Mouse (Mus musculus) liver, embryonic 14.5 days (tissue): Measurements from ENCODE around the gene Msln. TPM values are rescaled to one million over a fixed set of nuclear protein-coding genes. Genes with fewer than 3 reads are reported as not detected.

Experiments used
- ATAC-seq: fragments of 200-750 bp; cut with Nextera tagmentation; 2 replicates; pipeline ENCODE4 v1.8.0; 2017; ENCODE audit warnings: moderate number of reproducible peaks, mild to moderate bottlenecking, moderate library complexity; ENCODE audit not compliant: insufficient read depth
- DNase-seq, 3 experiments: peaks; one replicate each; pipeline ENCODE4 v3.0.0-alpha.2; 2012 to 2013; ENCODE audit warnings: low read depth in 3 of 3, low spot score in 3 of 3
- H3K27ac ChIP-seq: fragments of 300-500 bp; sonication (generic); 2 replicates; pipeline ENCODE4 v1.5.1; 2014; ENCODE audit warnings: moderate library complexity, mild to moderate bottlenecking, control low read depth, inconsistent platforms
- H3K27me3 ChIP-seq: fragments of 300-500 bp; sonication (generic); 2 replicates; pipeline ENCODE4 v1.6.1; 2014; ENCODE audit warnings: mild to moderate bottlenecking, low read length, moderate library complexity; ENCODE audit not compliant: control insufficient read depth, insufficient read depth
- H3K36me3 ChIP-seq: fragments of 300-500 bp; sonication (generic); replicated peaks from 2 replicates; pipeline ENCODE4 v1.6.1; 2014; ENCODE audit warnings: low read depth; ENCODE audit not compliant: control insufficient read depth, insufficient read depth
- H3K4me1 ChIP-seq, 2 experiments: fragments of 200-500 bp in 1 of 2; fragments of 300-500 bp in 1 of 2; sonication (generic) in 1 of 2; replicated peaks; 2 replicates each; pipeline ENCODE4 v1.6.1; 2012 to 2014; ENCODE audit warnings: antibody characterized with exemption in 1 of 2, inconsistent platforms in 1 of 2, low read length in 1 of 2; ENCODE audit not compliant: control insufficient read depth in 2 of 2, insufficient read depth in 2 of 2
- H3K4me2 ChIP-seq: fragments of 300-500 bp; sonication (generic); 2 replicates; pipeline ENCODE4 v1.6.1; 2014; ENCODE audit warnings: low read depth, mild to moderate bottlenecking, control low read depth, moderate library complexity
- H3K4me3 ChIP-seq, 2 experiments: fragments of 200-500 bp in 1 of 2; fragments of 300-500 bp in 1 of 2; sonication (generic) in 1 of 2; 2 replicates each; pipeline ENCODE4 v1.5.1; 2012 to 2014; ENCODE audit warnings: low read depth in 2 of 2, low read length in 2 of 2, mild to moderate bottlenecking in 2 of 2, control low read depth in 1 of 2, inconsistent platforms in 1 of 2, moderate library complexity in 1 of 2; ENCODE audit not compliant: insufficient read depth in 1 of 2
- H3K9ac ChIP-seq: fragments of 300-500 bp; sonication (generic); replicated peaks from 2 replicates; pipeline ENCODE4 v1.6.1; 2014; ENCODE audit warnings: mild to moderate bottlenecking, control low read depth, moderate library complexity
- H3K9me3 ChIP-seq: fragments of 300-500 bp; sonication (generic); 2 replicates; pipeline ENCODE4 v1.6.1; 2016; ENCODE audit warnings: low read length, mixed read lengths; ENCODE audit not compliant: control insufficient read depth
- CTCF ChIP-seq: IDR thresholded peaks from 2 replicates; pipeline ENCODE4 v1.5.1; 2016; ENCODE audit warnings: antibody characterized with exemption, low read depth, control low read depth
- EP300 ChIP-seq: IDR thresholded peaks from 2 replicates; pipeline ENCODE4 v1.6.1; 2016; ENCODE audit warnings: antibody characterized with exemption, low read depth
- WGBS: fragments of 180-500 bp; shearing (Covaris S2); extraction: QIAGEN DNeasy Blood & Tissue Kit; methylation state at CpG from one replicate; pipeline ENCODE4 v1.1.7; 2014; ENCODE audit not compliant: insufficient replicate concordance; 5-methylcytosine and 5-hydroxymethylcytosine counted together
- polyA plus RNA-seq, 2 experiments: library from polyadenylated mRNA; depleted of rRNA in 1 of 2; stranded (reverse) in 1 of 2; unstranded in 1 of 2; fragments of >200 nt; fragmentation: Nextera tagmentation in 1 of 2; extraction: Ambion mirVana in 1 of 2; gene quantifications; 2 replicates each; pipeline versions ENCODE4 v1.2.1 to v1.2.3; 2012 to 2014

Msln gene
- polyA plus RNA-seq, 2 experiments: 0.66 to 1.0 TPM

GRCm38 (mm10) chr17:25783861-25784574 lies 29.8 kb upstream of the Msln start:
- Histone ChIP-seq H3K36me3 (peaks cover 8% of the 10 kb centered on the region), H3K27me3 (no peaks in the 10 kb centered on the region), H3K9ac (no peak overlapping the region), H3K4me1 (peaks cover 0 to 2% of the 10 kb centered on the region in 2 experiments; a peak in 1 of 4 replicates), H3K27ac (no peak overlapping the region), H3K9me3 (no peaks in the 10 kb centered on the region), H3K4me2 (peak overlapping the region; percentile 70), H3K4me3 (no peak overlapping the region)
- ATAC-seq (no peak), DNase-seq (no peak)
- TF ChIP-seq CTCF (no peak), EP300 (no peak)
- 71% methylated on average over 15 of the region's 15 CpGs for WGBS

DNA sequence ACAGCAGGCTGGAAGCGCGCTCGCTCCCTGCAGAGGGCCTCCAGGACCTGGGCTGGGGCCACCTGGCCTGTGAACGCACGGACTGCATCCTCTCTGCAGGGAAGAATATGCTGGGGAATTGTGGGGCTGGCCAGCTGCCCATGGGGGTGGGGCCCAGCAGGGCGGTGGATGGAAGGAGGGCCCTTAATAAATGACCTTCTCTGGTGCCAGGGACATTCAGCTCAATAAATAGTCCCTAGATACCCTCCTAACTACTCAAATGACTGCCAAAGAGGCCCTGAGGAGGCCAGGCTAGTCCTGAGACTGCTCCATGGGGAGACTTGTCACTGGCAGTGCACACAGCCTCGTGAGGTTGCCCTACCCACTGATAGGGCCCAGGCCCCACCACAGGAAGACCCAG lies 28.9 kb upstream of the Msln start:
- Histone ChIP-seq H3K4me3 (no peak overlapping the region), H3K9me3 (no peaks in the 10 kb centered on the region), H3K27me3 (no peaks in the 10 kb centered on the region), H3K9ac (no peak overlapping the region), H3K36me3 (peaks cover 8% of the 10 kb centered on the region), H3K4me2 (no peak overlapping the region), H3K4me1 (peaks cover 0 to 2% of the 10 kb centered on the region in 2 experiments; a peak in 1 of 4 replicates), H3K27ac (no peak overlapping the region)
- ATAC-seq (no peak), DNase-seq (no peak)
- TF ChIP-seq EP300 (no peak), CTCF (no peak)
- 78% methylated on average over 7 of the region's 7 CpGs for WGBS

DNA sequence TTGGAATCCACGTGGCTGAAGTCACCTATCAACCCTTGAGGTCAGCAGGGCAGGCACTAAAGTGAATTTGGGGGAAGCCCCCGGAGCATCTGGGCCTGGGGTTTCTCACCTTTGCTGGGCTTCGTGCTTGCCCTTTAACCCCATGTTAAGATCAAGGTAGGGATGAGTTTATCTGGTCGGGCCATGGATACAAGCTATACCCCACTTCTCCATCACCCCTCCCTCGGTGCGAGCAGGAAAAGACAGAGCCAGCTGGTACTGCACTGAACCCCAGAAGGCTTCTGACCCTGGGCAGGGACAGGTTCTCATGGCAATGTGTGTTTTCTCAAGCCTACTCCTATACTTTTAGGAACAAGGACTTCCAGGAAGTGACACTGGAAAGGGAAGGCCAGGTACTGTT lies 27.2 kb upstream of the Msln start:
- H3K27ac ChIP-seq: no peak overlapping the region
- no peak for DNase-seq
- no peak overlapping the region for H3K9ac ChIP-seq
- TF ChIP-seq CTCF: no peak
- TF ChIP-seq EP300: no peak
- no peak overlapping the region for H3K4me3 ChIP-seq
- H3K27me3 ChIP-seq: no peaks in the 10 kb centered on the region
- ATAC-seq: no peak
- WGBS: 74% methylated on average over 6 of the region's 6 CpGs
- peaks cover 10% of the 10 kb centered on the region for H3K36me3 ChIP-seq
- no peaks in the 10 kb centered on the region for H3K9me3 ChIP-seq
- H3K4me2 ChIP-seq: no peak overlapping the region
- peaks cover 0 to 2% of the 10 kb centered on the region in 2 experiments; a peak in 1 of 4 replicates for H3K4me1 ChIP-seq

- ATAC-seq: no peak
- Histone ChIP-seq H3K4me1 (peaks cover 3 to 7% of the 10 kb centered on the region in 2 experiments), H3K27me3 (no peaks in the 10 kb centered on the region), H3K27ac (no peak overlapping the region), H3K4me3 (no peak overlapping the region), H3K36me3 (peaks cover 10% of the 10 kb centered on the region), H3K9me3 (no peaks in the 10 kb centered on the region), H3K4me2 (no peak overlapping the region), H3K9ac (no peak overlapping the region)
- DNase-seq: no peak
- TF ChIP-seq CTCF: no peak
- no peak for TF ChIP-seq EP300
- WGBS: 89% methylated on average over 5 of the region's 5 CpGs
Measured at GRCm38 (mm10) chr17:25777948-25778347, 23.8 kb upstream of the Msln start.

DNA sequence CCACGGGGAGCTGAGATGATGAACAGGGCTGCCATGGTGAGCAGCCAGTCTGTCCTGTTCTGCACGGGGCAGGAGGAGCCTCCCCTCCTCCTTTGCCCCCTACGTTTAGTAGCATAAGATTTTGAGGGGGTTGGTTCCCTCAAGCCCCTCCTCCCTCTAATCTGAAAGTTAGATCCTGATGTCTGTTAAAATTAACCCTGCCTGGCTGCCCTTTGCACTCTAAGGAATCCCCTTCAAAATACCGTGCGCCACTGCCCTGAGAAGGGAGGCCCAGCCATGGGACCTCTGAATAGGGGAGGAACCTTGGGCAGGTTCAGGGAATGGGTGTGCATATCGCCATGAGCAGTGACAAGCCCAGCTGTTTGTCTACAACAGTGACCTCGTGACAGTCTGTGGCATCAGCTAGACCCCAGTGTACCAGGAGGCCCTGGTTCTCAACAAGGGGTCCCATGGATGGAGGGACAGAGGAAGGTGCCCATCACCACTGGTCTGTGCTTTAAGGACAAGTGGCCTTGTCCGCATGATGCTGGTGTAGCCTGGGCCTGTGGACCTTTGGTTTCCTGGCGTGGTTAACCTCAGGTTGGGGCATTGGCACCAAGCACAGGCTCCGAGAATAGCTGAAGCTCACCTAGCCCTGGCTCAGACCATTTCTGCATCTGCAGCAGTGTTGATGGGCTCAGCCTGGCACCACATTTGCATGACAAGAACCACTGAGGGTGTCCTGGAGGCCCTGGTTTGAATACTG lies 21.3 kb upstream of the Msln start:
- no peaks in the 10 kb centered on the region for H3K27me3 ChIP-seq
- WGBS: 69% methylated on average over 10 of the region's 10 CpGs
- no peak overlapping the region for H3K27ac ChIP-seq
- H3K36me3 ChIP-seq: peaks cover 2% of the 10 kb centered on the region; the same call in 1 of the 2 replicates
- no peak overlapping the region for H3K4me2 ChIP-seq
- H3K9me3 ChIP-seq: no peaks in the 10 kb centered on the region
- DNase-seq (no peak), ATAC-seq (no peak)
- TF ChIP-seq EP300 (no peak), CTCF (no peak)
- H3K4me3 ChIP-seq: no peak overlapping the region
- no peak overlapping the region for H3K9ac ChIP-seq
- H3K4me1 ChIP-seq: peaks cover 3 to 7% of the 10 kb centered on the region in 2 experiments
